Mouse (Mus musculus) embryonic facial prominence, embryonic 13.5 days (tissue): Measurements from ENCODE around the gene Kcnk2. TPM values are rescaled to one million over a fixed set of nuclear protein-coding genes. Genes with fewer than 3 reads are reported as not detected.
A peak's percentile ranks its signal among the peaks of the same experiment; 100 is the strongest.

Experiments used
- ATAC-seq: fragments of 200-750 bp; cut with Nextera tagmentation; 2 replicates; pipeline ENCODE4 v1.8.0; 2017; ENCODE audit warnings: low read depth; ENCODE audit not compliant: insufficient number of reproducible peaks, insufficient read depth, low FRiP score, low TSS enrichment
- H3K27ac ChIP-seq: fragments of 300-500 bp; sonication (generic); 2 replicates; pipeline ENCODE4 v1.5.1; 2015; ENCODE audit warnings: moderate library complexity, mild to moderate bottlenecking, inconsistent platforms
- H3K27me3 ChIP-seq: fragments of 300-500 bp; sonication (generic); 2 replicates; pipeline ENCODE4 v1.6.1; 2015; ENCODE audit warnings: mild to moderate bottlenecking, inconsistent platforms
- H3K36me3 ChIP-seq: fragments of 300-500 bp; sonication (generic); 2 replicates; pipeline ENCODE4 v1.6.1; 2015; ENCODE audit warnings: mild to moderate bottlenecking, inconsistent platforms
- H3K4me1 ChIP-seq: fragments of 300-500 bp; sonication (generic); 2 replicates; pipeline ENCODE4 v1.6.1; 2015; ENCODE audit warnings: inconsistent platforms
- H3K4me2 ChIP-seq: fragments of 300-500 bp; sonication (generic); 2 replicates; pipeline ENCODE4 v1.6.1; 2015; ENCODE audit warnings: moderate library complexity, mild to moderate bottlenecking, inconsistent platforms
- H3K4me3 ChIP-seq: fragments of 300-500 bp; sonication (generic); 2 replicates; pipeline ENCODE4 v1.5.1; 2015; ENCODE audit warnings: mild to moderate bottlenecking, inconsistent platforms
- H3K9ac ChIP-seq: fragments of 300-500 bp; sonication (generic); 2 replicates; pipeline ENCODE4 v1.6.1; 2015; ENCODE audit warnings: mild to moderate bottlenecking, inconsistent platforms
- H3K9me3 ChIP-seq: fragments of 300-500 bp; sonication (generic); 2 replicates; pipeline ENCODE4 v1.6.1; 2016; ENCODE audit warnings: inconsistent platforms
- WGBS: fragments of 180-500 bp; shearing (Covaris S2); methylation state at CpG from one replicate; pipeline ENCODE4 v1.1.7; 2015; ENCODE audit warnings: mixed read lengths; 5-methylcytosine and 5-hydroxymethylcytosine counted together
- polyA plus RNA-seq: library from polyadenylated mRNA; unstranded; fragments of >200 nt; fragmentation: Nextera tagmentation; extraction: Ambion mirVana; gene quantifications from 2 replicates; pipeline ENCODE4 v1.2.1, GENCODE M21; 2015

Gene Kcnk2
- polyA plus RNA-seq: 9.3 and 9.5 TPM in 2 replicates

DNA sequence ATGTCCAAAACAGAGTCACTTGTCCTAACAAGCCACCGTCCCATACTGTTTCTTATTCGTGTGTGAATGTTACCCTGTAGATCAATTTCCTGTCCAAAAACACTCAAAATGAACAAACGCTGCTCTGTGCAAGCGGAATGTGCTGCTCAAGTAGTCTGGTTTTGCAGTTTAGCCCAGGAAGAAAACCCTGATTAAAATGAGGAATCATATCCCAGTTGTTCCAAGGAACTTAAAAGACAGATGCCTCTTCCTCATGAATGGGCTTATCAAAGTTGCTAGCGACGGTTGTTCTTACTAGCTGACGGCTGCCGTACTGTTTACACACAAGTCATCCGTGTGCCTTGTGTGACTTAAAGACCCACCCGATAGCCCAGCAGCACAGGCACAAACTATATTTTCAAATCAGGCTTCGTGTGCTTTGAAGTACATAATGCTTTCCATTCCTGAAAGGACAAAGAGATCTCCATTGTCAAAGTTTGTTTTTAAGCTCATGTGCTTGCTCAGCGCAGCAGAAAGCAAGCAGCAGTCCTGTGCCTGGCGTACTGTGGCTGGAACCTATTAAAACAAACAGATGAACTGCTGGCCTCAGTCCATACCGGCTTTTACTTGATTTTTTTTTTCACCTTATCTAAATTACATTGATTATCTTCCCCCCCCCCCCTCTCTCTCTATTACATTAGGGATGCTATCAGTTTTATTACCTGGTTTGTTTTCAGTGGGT, at the start of gene Kcnk2:
Kcnk2 (minus strand) TSS at position 51 of the 721 bp plus-strand sequence.
- WGBS: 20% methylated on average over 14 of the region's 14 CpGs
- Histone ChIP-seq H3K4me3 (peak within 1 kb of the TSS; percentile 21; the same call in 1 of the 2 replicates), H3K9ac (peak within 1 kb of the TSS; percentile 57; the same call in 1 of the 2 replicates), H3K27me3 (no peaks in the 10 kb centered on the region), H3K9me3 (no peaks in the 10 kb centered on the region), H3K36me3 (no peaks in the 10 kb centered on the region), H3K4me2 (peak within 1 kb of the TSS; percentile 50), H3K27ac (0 out of 2 replicates have a peak within 1 kb of the TSS, but pooled peaks have one; percentile 22), H3K4me1 (peaks cover 15% of the 10 kb centered on the region)
- no peak for ATAC-seq

DNA sequence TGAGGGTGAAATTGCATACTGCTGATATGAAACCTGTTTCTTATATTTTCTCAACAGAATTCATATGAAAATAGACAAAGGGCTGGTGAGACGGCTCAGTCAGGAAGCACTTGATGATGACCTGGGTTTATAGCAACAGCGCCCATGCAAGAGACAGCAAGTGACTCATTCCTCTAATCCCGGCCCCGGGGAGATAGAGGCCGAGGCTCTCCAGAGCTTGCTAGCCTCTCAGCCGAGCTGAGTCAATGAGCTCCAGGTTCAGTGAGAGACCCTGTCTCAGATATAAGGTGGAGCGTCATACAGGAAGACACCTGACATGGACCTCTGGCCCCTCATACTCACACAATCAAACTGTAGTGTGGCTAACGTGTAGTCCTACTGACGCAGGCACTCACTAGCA, 38.7 kb upstream of the Kcnk2 start:
- no peak overlapping the region for H3K27ac ChIP-seq
- 61% methylated on average over 9 of the region's 9 CpGs for WGBS
- H3K9ac ChIP-seq: no peak overlapping the region
- H3K4me1 ChIP-seq: peaks cover 6% of the 10 kb centered on the region; the same call in 1 of the 2 replicates
- no peak overlapping the region for H3K4me2 ChIP-seq
- no peaks in the 10 kb centered on the region for H3K9me3 ChIP-seq
- no peak for ATAC-seq
- H3K36me3 ChIP-seq: no peaks in the 10 kb centered on the region
- H3K27me3 ChIP-seq: no peaks in the 10 kb centered on the region
- no peak overlapping the region for H3K4me3 ChIP-seq

DNA sequence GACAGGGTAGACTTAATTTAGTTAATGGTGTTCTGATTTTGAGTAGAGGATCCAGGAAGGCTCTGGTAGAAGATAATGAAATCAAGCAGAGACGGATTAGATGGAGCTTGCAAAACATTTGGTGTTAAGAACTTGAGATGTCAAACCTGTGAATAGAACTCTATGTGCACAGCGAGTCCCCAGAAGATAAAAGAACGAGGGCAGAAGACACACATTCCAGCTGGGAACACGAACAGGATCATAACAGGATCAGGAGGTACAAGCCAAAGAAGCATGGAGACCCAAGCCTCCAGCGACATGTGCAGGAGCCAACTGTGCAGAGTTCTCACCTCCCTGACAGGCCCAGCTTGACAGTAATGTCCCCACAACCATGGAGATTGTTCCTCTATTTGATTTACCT, 35.1 kb upstream of the Kcnk2 start:
- H3K27me3 ChIP-seq: no peaks in the 10 kb centered on the region
- peaks cover 6% of the 10 kb centered on the region; the same call in 1 of the 2 replicates for H3K4me1 ChIP-seq
- no peaks in the 10 kb centered on the region for H3K36me3 ChIP-seq
- no peak overlapping the region for H3K27ac ChIP-seq
- ATAC-seq: no peak
- WGBS: 75% methylated on average over 5 of the region's 5 CpGs
- no peak overlapping the region for H3K4me3 ChIP-seq
- no peak overlapping the region for H3K9ac ChIP-seq
- H3K9me3 ChIP-seq: no peaks in the 10 kb centered on the region
- no peak overlapping the region for H3K4me2 ChIP-seq

DNA sequence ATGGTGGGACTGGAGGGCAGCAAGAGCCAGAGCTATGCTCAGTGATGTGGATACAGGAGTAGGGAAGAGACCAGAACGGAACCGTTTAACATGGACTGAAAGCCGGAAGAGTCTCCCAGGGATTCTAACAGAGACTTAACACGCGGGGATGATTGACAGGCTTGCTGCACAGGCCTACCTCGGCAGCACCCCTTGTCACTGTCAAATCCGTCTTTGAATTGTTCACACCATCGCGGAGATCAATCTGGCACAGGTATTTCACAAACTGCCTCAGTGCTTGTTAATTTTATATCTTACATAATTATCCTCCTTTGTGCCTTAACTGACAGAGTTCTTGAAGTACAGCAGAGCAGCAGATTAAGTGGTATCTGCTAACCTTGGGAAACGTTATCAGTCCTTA, 33.4 kb upstream of the Kcnk2 start:
- no peak for ATAC-seq
- no peaks in the 10 kb centered on the region for H3K27me3 ChIP-seq
- no peaks in the 10 kb centered on the region for H3K9me3 ChIP-seq
- H3K4me2 ChIP-seq: no peak overlapping the region
- no peak overlapping the region for H3K27ac ChIP-seq
- H3K4me3 ChIP-seq: no peak overlapping the region
- H3K36me3 ChIP-seq: no peaks in the 10 kb centered on the region
- H3K9ac ChIP-seq: no peak overlapping the region
- H3K4me1 ChIP-seq: peaks cover 12% of the 10 kb centered on the region
- WGBS: 75% methylated on average over 10 of the region's 10 CpGs

DNA sequence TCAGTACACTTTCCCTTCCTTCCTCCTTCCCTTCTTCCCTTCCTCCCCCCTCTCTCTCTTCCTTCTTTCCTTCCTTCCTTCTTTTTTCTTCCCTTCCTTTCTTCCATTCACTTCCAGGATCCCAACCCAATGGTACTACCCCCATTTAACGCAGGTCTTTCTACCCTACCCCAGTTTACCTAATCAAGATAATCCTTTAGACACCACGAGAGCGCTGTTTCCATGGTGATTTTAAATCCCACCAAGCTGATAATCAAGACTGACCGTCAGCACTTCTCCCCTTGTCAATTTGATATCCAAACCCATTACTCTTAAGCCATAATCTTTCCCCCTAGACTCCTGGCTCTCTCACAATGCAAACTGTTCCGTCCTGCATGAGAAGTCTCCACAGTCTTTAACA, 29.4 kb upstream of the Kcnk2 start:
- Histone ChIP-seq H3K36me3 (no peaks in the 10 kb centered on the region), H3K4me3 (no peak overlapping the region), H3K27ac (no peak overlapping the region), H3K4me1 (peaks cover 22% of the 10 kb centered on the region), H3K4me2 (no peak overlapping the region), H3K9ac (no peak overlapping the region), H3K9me3 (no peaks in the 10 kb centered on the region), H3K27me3 (no peaks in the 10 kb centered on the region)
- ATAC-seq: no peak
- WGBS: 31% methylated on average over 5 of the region's 5 CpGs

DNA sequence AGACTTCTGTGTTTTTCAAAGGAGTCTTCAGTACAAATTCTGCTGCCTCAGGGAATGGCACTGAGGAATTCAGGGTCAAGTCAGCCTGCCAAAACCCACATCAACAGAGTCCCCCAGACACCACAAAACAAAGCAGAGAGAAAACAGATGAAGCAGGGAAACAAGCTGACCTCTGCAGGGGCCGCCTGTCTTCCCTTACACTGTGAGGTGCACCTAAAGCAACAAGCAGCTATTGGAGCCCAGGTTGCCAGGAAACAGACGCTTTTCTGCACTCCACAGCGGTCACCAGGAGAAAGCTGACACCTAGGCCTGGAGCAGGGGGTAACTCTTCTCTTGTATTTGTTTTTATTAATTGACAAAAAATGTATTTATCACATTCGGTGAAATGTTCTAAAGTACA, 28.5 kb upstream of the Kcnk2 start:
- no peaks in the 10 kb centered on the region for H3K36me3 ChIP-seq
- H3K27ac ChIP-seq: no peak overlapping the region
- H3K27me3 ChIP-seq: no peaks in the 10 kb centered on the region
- peaks cover 22% of the 10 kb centered on the region for H3K4me1 ChIP-seq
- no peak overlapping the region for H3K4me3 ChIP-seq
- no peaks in the 10 kb centered on the region for H3K9me3 ChIP-seq
- no peak overlapping the region for H3K9ac ChIP-seq
- 12% methylated on average over 4 of the region's 4 CpGs for WGBS
- no peak for ATAC-seq
- no peak overlapping the region for H3K4me2 ChIP-seq

DNA sequence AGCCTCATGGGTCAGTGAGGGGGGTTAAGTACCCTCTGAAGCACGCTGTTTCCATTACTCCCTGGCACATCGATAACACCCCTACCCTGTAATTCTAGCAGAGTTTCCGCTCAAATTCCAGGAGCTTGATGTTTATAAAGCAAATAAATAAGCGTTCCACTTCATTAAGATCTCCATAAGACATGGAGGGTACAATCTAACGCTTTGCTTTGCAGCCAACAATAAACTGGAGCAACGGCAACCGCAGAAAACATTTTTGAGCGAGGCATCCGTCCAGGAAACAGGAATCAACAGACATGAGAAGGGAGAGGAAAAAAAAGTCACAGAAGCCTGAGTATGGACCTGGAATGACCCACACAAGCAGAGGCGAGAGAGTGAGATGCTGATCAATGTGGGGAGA, 27.5 kb upstream of the Kcnk2 start:
- no peaks in the 10 kb centered on the region for H3K27me3 ChIP-seq
- no peaks in the 10 kb centered on the region for H3K9me3 ChIP-seq
- H3K4me3 ChIP-seq: no peak overlapping the region
- H3K4me2 ChIP-seq: no peak overlapping the region
- no peaks in the 10 kb centered on the region for H3K36me3 ChIP-seq
- H3K4me1 ChIP-seq: peaks cover 22% of the 10 kb centered on the region
- WGBS: 41% methylated on average over 10 of the region's 10 CpGs
- no peak overlapping the region for H3K27ac ChIP-seq
- no peak for ATAC-seq
- no peak overlapping the region for H3K9ac ChIP-seq

DNA sequence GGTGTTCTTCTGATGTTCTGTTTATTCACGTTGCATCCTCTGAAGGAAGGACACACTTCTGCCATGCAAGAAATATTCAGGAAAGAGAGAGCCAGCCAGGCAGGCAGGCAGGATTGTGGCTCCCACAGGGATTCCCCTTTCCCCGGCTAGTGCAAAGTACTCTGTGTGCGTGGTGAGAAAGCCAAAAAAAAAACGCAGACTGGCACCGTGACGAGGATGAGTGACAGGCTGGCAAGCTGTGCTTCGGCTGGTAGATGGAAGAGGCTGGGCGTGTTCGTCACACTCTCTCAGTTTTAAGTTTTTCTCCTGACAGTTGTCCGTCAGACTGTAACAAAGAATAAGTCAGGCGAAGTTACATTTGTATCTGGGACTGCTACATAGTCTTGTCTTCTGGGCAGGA, 24.2 kb upstream of the Kcnk2 start:
- H3K36me3 ChIP-seq: no peaks in the 10 kb centered on the region
- no peak overlapping the region for H3K9ac ChIP-seq
- ATAC-seq: no peak
- no peak overlapping the region for H3K4me2 ChIP-seq
- H3K9me3 ChIP-seq: no peaks in the 10 kb centered on the region
- no peak overlapping the region for H3K27ac ChIP-seq
- H3K4me3 ChIP-seq: no peak overlapping the region
- 69% methylated on average over 11 of the region's 11 CpGs for WGBS
- H3K27me3 ChIP-seq: no peaks in the 10 kb centered on the region
- H3K4me1 ChIP-seq: peaks cover 17% of the 10 kb centered on the region

DNA sequence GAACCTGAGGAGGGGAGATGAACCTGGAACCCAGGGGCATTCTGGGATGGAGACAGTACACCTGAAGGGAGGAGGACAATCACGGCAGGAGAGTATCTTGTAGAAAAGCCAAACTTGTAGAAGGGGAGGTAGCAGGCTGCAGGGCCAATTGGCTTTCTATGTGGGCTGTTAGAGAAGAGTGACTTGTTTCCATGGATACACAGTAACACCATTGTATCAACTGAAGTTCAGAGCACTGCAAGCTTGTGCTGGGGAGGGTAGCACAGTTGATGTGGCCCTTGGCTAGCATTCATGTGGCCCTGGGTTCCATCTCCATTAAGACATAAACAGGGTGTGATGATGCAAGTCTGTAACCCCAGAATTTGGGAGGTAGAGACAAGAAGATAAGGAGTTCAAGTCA, 17.8 kb upstream of the Kcnk2 start:
- WGBS: 65% methylated on average over 1 of the region's 1 CpGs
- no peaks in the 10 kb centered on the region for H3K4me1 ChIP-seq
- H3K4me3 ChIP-seq: no peak overlapping the region
- H3K9me3 ChIP-seq: no peaks in the 10 kb centered on the region
- no peaks in the 10 kb centered on the region for H3K27me3 ChIP-seq
- no peak for ATAC-seq
- H3K36me3 ChIP-seq: no peaks in the 10 kb centered on the region
- no peak overlapping the region for H3K4me2 ChIP-seq
- no peak overlapping the region for H3K27ac ChIP-seq
- no peak overlapping the region for H3K9ac ChIP-seq

DNA sequence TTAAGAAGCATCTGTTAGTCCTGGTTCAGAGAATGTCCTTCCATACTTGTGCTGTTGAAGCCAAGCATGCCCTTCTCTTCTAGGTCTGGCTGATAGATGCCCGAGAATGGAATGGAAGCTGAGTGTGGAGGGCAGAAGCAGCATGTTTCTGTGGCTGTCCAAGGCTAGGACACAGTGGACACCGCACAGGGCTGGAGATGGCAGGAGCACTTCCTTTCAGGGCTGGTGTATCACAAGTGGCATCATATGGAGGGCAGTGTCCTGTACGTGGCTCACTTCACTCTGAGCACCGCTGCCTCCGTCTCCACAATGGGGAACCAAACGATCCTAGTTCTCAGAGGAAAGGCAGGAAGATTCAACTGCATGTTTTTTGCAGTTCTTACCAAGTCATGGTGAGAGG, 7.8 kb upstream of the Kcnk2 start:
- WGBS: 92% methylated on average over 6 of the region's 6 CpGs
- H3K4me1 ChIP-seq: no peaks in the 10 kb centered on the region
- no peak for ATAC-seq

DNA sequence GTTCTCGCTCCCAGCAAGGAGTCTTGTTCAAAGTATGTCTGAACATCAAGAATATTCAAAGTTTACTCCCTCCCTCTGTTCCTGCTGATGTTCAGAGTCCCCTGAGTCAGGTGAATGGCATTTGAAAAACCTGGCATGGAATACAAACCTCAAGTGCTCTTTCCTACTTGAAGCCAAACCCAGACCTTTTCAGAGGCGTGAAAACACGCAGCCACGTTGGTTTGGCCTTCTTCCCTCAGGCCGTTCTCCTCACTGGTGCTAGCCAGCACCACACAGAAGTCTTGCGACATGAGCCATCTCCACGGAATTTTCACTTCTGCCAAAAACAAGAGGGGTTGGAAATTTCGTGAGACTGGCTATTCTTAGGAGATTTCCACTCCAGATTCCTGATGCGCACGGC, 3.1 kb upstream of the Kcnk2 start:
- Histone ChIP-seq H3K36me3 (no peaks in the 10 kb centered on the region), H3K9me3 (no peaks in the 10 kb centered on the region), H3K9ac (no peak overlapping the region), H3K4me3 (no peak overlapping the region), H3K4me1 (peaks cover 15% of the 10 kb centered on the region), H3K27ac (no peak overlapping the region), H3K4me2 (no peak overlapping the region), H3K27me3 (no peaks in the 10 kb centered on the region)
- no peak for ATAC-seq
- 58% methylated on average over 10 of the region's 10 CpGs for WGBS

More for the DNA sequence above, 7.8 kb upstream of the Kcnk2 start:
- no peak overlapping the region for H3K27ac ChIP-seq
- H3K9me3 ChIP-seq: no peaks in the 10 kb centered on the region
- no peak overlapping the region for H3K9ac ChIP-seq
- no peaks in the 10 kb centered on the region for H3K36me3 ChIP-seq
- no peak overlapping the region for H3K4me3 ChIP-seq
- no peaks in the 10 kb centered on the region for H3K27me3 ChIP-seq
- no peak overlapping the region for H3K4me2 ChIP-seq

DNA sequence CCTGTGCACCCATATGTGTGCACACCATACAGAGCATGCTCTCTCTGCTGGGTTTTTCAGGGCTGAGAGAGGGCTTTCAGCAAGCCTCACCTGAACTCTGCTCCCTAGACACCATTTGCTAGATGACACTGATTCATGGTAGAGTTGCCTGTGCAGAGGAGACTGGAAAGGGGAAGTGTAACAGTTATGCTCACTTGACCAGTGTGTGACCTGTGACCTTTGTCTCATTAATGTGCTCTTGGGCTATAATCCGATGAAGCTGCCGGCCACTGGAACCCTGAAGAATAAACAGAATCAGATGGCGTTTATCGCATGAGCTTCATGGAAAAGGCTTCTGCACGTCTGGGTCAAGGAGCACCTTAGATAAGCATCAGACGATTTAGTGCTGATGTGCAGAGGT, 1.5 kb upstream of the Kcnk2 start:
- H3K27ac ChIP-seq: peak overlapping the region; percentile 34; the same call in 1 of the 2 replicates
- H3K4me3 ChIP-seq: no peak overlapping the region
- no peak overlapping the region for H3K9ac ChIP-seq
- WGBS: 38% methylated on average over 6 of the region's 6 CpGs
- no peaks in the 10 kb centered on the region for H3K9me3 ChIP-seq
- H3K4me2 ChIP-seq: no peak overlapping the region
- ATAC-seq: no peak
- peaks cover 15% of the 10 kb centered on the region for H3K4me1 ChIP-seq
- H3K27me3 ChIP-seq: no peaks in the 10 kb centered on the region
- no peaks in the 10 kb centered on the region for H3K36me3 ChIP-seq
